Mouse (Mus musculus) neural tube, embryonic 15.5 days (tissue): ENCODE measurements around the gene Idh3a. TPM values are rescaled to one million over a fixed set of nuclear protein-coding genes. Genes with fewer than 3 reads are reported as not detected.

Source experiments
- ATAC-seq: fragments of 200-750 bp; cut with Nextera tagmentation; 2 replicates; pipeline ENCODE4 v1.8.0; 2017; ENCODE audit warnings: mild to moderate bottlenecking, moderate TSS enrichment, moderate library complexity; ENCODE audit not compliant: low FRiP score
- H3K27ac ChIP-seq: fragments of 300-500 bp; sonication (generic); replicated peaks from 2 replicates; pipeline ENCODE4 v1.5.1; 2015; ENCODE audit warnings: mild to moderate bottlenecking, inconsistent platforms
- H3K27me3 ChIP-seq: fragments of 300-500 bp; sonication (generic); replicated peaks from 2 replicates; pipeline ENCODE4 v1.6.1; 2015; ENCODE audit warnings: inconsistent platforms
- H3K36me3 ChIP-seq: fragments of 300-500 bp; sonication (generic); 2 replicates; pipeline ENCODE4 v1.6.1; 2015; ENCODE audit warnings: inconsistent platforms
- H3K4me1 ChIP-seq: fragments of 300-500 bp; sonication (generic); 2 replicates; pipeline ENCODE4 v1.6.1; 2015; ENCODE audit warnings: inconsistent platforms
- H3K4me2 ChIP-seq: fragments of 300-500 bp; sonication (generic); 2 replicates; pipeline ENCODE4 v1.6.1; 2015; ENCODE audit warnings: inconsistent platforms, mild to moderate bottlenecking, moderate library complexity
- H3K4me3 ChIP-seq: fragments of 300-500 bp; sonication (generic); replicated peaks from 2 replicates; pipeline ENCODE4 v1.5.1; 2015; ENCODE audit warnings: mild to moderate bottlenecking, inconsistent platforms
- H3K9ac ChIP-seq: fragments of 300-500 bp; sonication (generic); replicated peaks from 2 replicates; pipeline ENCODE4 v1.6.1; 2015; ENCODE audit warnings: mild to moderate bottlenecking, inconsistent platforms
- H3K9me3 ChIP-seq: fragments of 300-500 bp; sonication (generic); replicated peaks from 2 replicates; pipeline ENCODE4 v1.6.1; 2016; ENCODE audit warnings: inconsistent platforms
- WGBS: fragments of 180-500 bp; shearing (Covaris S2); methylation state at CpG from one replicate; pipeline ENCODE4 v1.1.7; 2015; ENCODE audit warnings: mixed read lengths; 5-methylcytosine and 5-hydroxymethylcytosine counted together
- polyA plus RNA-seq: library from polyadenylated mRNA; unstranded; fragments of >200 nt; fragmentation: Nextera tagmentation; extraction: Ambion mirVana; gene quantifications from 2 replicates; pipeline ENCODE4 v1.2.1, GENCODE M21; 2015

Gene Idh3a
- polyA plus RNA-seq, 1 experiment from 2014 or later, result 173 TPM

- Histone ChIP-seq H3K4me1 (no peaks in the 10 kb centered on the region), H3K4me3 (no peak overlapping the region), H3K27me3 (no peaks in the 10 kb centered on the region), H3K36me3 (no peaks in the 10 kb centered on the region), H3K9ac (no peak overlapping the region), H3K9me3 (no peaks in the 10 kb centered on the region), H3K27ac (no peak overlapping the region), H3K4me2 (no peak overlapping the region)
- 95% methylated on average over 2 of the region's 2 CpGs for WGBS
- no peak for ATAC-seq
These were observed 47.3 kb downstream of the Idh3a start for GRCm38 (mm10) chr9:54633401-54633800.

- no peak overlapping the region for H3K4me3 ChIP-seq
- no peaks in the 10 kb centered on the region for H3K36me3 ChIP-seq
- ATAC-seq, result no peak
- H3K4me2 ChIP-seq, result no peak overlapping the region
- H3K27me3 ChIP-seq, result no peaks in the 10 kb centered on the region
- H3K9me3 ChIP-seq, result no peaks in the 10 kb centered on the region
- no peaks in the 10 kb centered on the region for H3K4me1 ChIP-seq
- no peak overlapping the region for H3K27ac ChIP-seq
- 56% methylated on average over 5 of the region's 5 CpGs for WGBS
- no peak overlapping the region for H3K9ac ChIP-seq
These were observed 51.6 kb downstream of the Idh3a start for GRCm38 (mm10) chr9:54637510-54638314.

DNA sequence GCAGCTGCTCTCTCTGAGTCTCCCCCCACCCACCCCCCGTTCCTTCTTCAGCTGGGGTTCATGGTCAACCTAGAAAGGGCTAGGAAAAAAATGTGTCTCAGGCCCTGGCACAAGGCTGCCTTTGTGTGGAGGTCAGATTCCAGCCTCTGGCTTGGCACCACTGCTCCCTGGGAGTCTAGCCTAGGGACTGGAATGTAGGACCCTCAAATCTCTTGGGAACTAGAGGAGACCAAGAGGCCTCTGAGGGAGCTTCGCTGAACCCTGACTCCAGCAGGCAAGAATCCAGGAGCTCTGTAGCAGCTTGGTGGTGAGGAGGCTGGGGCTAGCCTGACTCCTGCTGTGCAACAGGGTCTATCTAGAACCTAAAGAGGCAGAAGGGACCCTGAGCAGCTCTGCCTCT lies 53.1 kb downstream of the Idh3a start:
- no peaks in the 10 kb centered on the region for H3K27me3 ChIP-seq
- H3K9me3 ChIP-seq, result no peaks in the 10 kb centered on the region
- H3K4me2 ChIP-seq, result no peak overlapping the region
- H3K4me1 ChIP-seq, result no peaks in the 10 kb centered on the region
- H3K27ac ChIP-seq, result no peak overlapping the region
- no peak overlapping the region for H3K4me3 ChIP-seq
- 64% methylated on average over 2 of the region's 2 CpGs for WGBS
- no peaks in the 10 kb centered on the region for H3K36me3 ChIP-seq
- no peak overlapping the region for H3K9ac ChIP-seq
- no peak for ATAC-seq

GRCm38 (mm10) chr9:54641548-54641947 lies 55.4 kb downstream of the Idh3a start:
- Histone ChIP-seq H3K36me3 (no peaks in the 10 kb centered on the region), H3K9ac (no peak overlapping the region), H3K27me3 (no peaks in the 10 kb centered on the region), H3K9me3 (no peaks in the 10 kb centered on the region), H3K27ac (no peak overlapping the region), H3K4me3 (no peak overlapping the region), H3K4me1 (no peaks in the 10 kb centered on the region), H3K4me2 (no peak overlapping the region)
- no peak for ATAC-seq
- 83% methylated on average over 3 of the region's 3 CpGs for WGBS

DNA sequence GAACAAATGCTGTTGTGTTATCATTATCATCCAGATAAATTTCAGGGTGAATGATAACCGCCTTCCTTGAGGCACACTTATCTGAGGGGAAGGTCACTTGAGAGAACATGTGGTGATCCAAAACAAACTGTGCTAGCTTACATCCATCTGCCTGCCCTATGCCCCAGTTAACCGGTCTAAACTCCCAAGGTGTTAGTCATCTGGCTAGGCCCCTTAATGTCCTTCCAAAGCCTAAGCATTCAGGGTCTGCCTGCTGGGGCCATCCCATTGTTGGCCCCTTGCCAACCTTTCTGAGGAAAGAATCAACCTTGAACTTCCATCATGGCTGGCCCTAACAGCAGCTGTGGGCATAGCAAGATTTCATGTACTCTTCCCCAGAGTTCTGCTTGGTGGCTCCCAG lies 56.0 kb downstream of the Idh3a start:
- ATAC-seq, result no peak
- Histone ChIP-seq H3K36me3 (no peaks in the 10 kb centered on the region), H3K27ac (no peak overlapping the region), H3K4me2 (no peak overlapping the region), H3K9ac (no peak overlapping the region), H3K4me3 (no peak overlapping the region), H3K9me3 (no peaks in the 10 kb centered on the region), H3K4me1 (no peaks in the 10 kb centered on the region), H3K27me3 (no peaks in the 10 kb centered on the region)
- 79% methylated on average over 2 of the region's 2 CpGs for WGBS

DNA sequence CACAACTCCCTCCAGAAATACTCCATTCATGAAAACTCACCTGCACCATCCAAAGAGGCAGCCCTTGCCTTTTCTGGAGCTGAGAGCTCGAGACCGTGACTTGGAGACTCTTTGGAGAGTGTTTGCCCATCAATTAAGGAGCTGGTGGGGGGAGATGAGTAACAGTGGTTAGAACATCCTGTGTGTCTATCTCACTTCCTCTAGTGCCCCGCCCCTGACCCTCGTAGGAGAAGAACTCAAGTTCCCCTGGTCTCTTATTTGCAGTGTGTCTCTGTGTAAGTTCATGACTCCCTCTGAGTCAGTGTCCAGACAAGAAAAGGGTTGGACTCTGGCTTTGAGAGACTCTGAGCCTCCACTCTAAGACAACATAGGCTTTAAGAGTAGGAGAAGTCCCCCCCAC lies 56.4 kb downstream of the Idh3a start:
- H3K36me3 ChIP-seq, result no peaks in the 10 kb centered on the region
- no peaks in the 10 kb centered on the region for H3K4me1 ChIP-seq
- H3K27me3 ChIP-seq, result no peaks in the 10 kb centered on the region
- H3K4me3 ChIP-seq, result no peak overlapping the region
- no peak overlapping the region for H3K27ac ChIP-seq
- no peak overlapping the region for H3K4me2 ChIP-seq
- no peaks in the 10 kb centered on the region for H3K9me3 ChIP-seq
- WGBS, result 82% methylated on average over 4 of the region's 4 CpGs
- no peak overlapping the region for H3K9ac ChIP-seq
- no peak for ATAC-seq

- Histone ChIP-seq H3K4me2 (no peak overlapping the region), H3K4me3 (no peak overlapping the region), H3K4me1 (no peaks in the 10 kb centered on the region), H3K27ac (no peak overlapping the region), H3K9me3 (no peaks in the 10 kb centered on the region), H3K27me3 (no peaks in the 10 kb centered on the region), H3K36me3 (no peaks in the 10 kb centered on the region), H3K9ac (no peak overlapping the region)
- 96% methylated on average over 7 of the region's 7 CpGs for WGBS
- no peak for ATAC-seq
These were observed 57.0 kb downstream of the Idh3a start for GRCm38 (mm10) chr9:54643179-54643578.

DNA sequence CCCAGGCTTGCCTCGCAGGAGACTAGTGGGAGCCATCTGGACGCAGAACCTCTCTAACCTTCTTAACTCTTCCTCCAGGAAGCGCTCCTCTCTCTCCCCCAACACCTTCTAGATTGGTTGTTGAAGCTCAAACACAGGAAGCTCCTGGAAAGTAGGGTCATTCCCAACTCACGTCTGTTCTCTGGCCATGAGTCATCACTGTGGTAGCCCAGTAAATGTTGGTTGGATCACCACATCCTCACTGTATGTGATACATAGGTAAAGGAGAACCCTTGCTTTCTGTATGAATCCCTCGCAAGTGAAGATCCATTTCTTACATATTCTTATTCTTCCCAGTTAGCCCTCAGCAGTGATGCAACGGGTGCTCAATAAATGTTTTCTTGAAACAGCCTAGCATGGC lies 59.4 kb downstream of the Idh3a start:
- WGBS, result 91% methylated on average over 6 of the region's 6 CpGs
- no peaks in the 10 kb centered on the region for H3K27me3 ChIP-seq
- H3K9me3 ChIP-seq, result no peaks in the 10 kb centered on the region
- ATAC-seq, result no peak
- no peaks in the 10 kb centered on the region for H3K4me1 ChIP-seq
- no peak overlapping the region for H3K27ac ChIP-seq
- no peak overlapping the region for H3K9ac ChIP-seq
- no peak overlapping the region for H3K4me3 ChIP-seq
- H3K36me3 ChIP-seq, result no peaks in the 10 kb centered on the region
- no peak overlapping the region for H3K4me2 ChIP-seq

DNA sequence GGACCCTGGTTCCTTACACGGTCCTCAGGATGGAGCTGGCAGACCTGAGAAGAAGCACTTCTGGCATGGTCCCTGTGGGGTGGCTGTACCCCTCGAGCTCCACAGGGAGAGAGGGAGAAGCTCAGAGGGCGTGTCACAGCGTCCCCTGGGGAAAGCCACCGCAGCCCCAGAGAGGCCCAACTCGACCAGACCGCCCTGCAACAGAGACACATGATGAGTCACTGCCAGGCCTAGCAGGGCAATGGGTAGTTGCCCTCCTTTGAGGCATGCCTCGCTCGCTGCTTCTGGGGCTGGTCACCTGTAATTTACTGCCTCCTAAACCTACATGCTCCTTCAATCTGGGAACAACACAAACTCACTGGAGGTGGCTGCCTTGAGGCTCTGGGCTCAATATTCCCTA lies 60.1 kb downstream of the Idh3a start:
- ATAC-seq, result no peak

GRCm38 (mm10) chr9:54647456-54647855 lies 61.3 kb downstream of the Idh3a start:
- H3K27me3 ChIP-seq, result no peaks in the 10 kb centered on the region
- H3K36me3 ChIP-seq, result no peaks in the 10 kb centered on the region
- H3K4me3 ChIP-seq, result no peak overlapping the region
- H3K4me1 ChIP-seq, result no peaks in the 10 kb centered on the region
- 82% methylated on average over 2 of the region's 2 CpGs for whole genome bisulfite sequencing
- ATAC-seq, result no peak
- H3K27ac ChIP-seq, result no peak overlapping the region
- H3K4me2 ChIP-seq, result no peak overlapping the region
- no peak overlapping the region for H3K9ac ChIP-seq
- no peaks in the 10 kb centered on the region for H3K9me3 ChIP-seq

More for the DNA sequence above, 60.1 kb downstream of the Idh3a start:
- WGBS, result 81% methylated on average over 9 of the region's 9 CpGs
- no peaks in the 10 kb centered on the region for H3K27me3 ChIP-seq
- H3K36me3 ChIP-seq, result no peaks in the 10 kb centered on the region
- H3K4me3 ChIP-seq, result no peak overlapping the region
- no peak overlapping the region for H3K27ac ChIP-seq
- H3K9ac ChIP-seq, result no peak overlapping the region
- H3K4me2 ChIP-seq, result no peak overlapping the region
- no peaks in the 10 kb centered on the region for H3K9me3 ChIP-seq
- H3K4me1 ChIP-seq, result no peaks in the 10 kb centered on the region

DNA sequence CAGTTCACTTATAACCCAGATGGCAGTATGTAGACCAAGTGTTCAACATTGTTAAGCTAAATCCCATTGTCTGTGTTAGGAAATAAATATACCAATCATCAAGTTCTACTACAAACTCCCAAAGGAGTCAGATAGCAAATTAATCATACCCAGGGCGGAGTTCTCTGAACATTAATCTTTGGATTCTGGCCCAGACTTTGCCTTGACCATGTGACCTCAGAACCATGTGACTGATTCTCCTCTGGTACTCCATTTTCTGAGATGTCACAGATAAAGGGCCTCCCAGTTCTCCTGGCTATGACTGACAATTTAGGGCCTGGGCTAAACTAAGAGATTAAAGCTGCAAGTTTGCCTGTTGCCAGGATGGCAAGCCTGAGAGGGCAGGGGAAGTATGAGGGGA lies 63.2 kb downstream of the Idh3a start:
- H3K4me1 ChIP-seq, result no peaks in the 10 kb centered on the region
- WGBS, result 84% methylated on average over 1 of the region's 1 CpGs
- ATAC-seq, result no peak
- H3K9me3 ChIP-seq, result no peaks in the 10 kb centered on the region
- no peak overlapping the region for H3K9ac ChIP-seq
- no peaks in the 10 kb centered on the region for H3K27me3 ChIP-seq
- H3K4me3 ChIP-seq, result no peak overlapping the region
- no peak overlapping the region for H3K27ac ChIP-seq
- no peaks in the 10 kb centered on the region for H3K36me3 ChIP-seq
- no peak overlapping the region for H3K4me2 ChIP-seq

- Histone ChIP-seq H3K36me3 (no peaks in the 10 kb centered on the region), H3K4me3 (no peak overlapping the region), H3K4me1 (no peaks in the 10 kb centered on the region), H3K27ac (no peak overlapping the region), H3K4me2 (no peak overlapping the region), H3K27me3 (no peaks in the 10 kb centered on the region), H3K9me3 (no peaks in the 10 kb centered on the region), H3K9ac (no peak overlapping the region)
- 85% methylated on average over 2 of the region's 2 CpGs for WGBS
- no peak for ATAC-seq
These were observed 66.6 kb downstream of the Idh3a start for GRCm38 (mm10) chr9:54652778-54653177.
